25 mouse cellular contexts compared by ENCODE assay signal in genomic region chr1:20877355-20877754, GRCm38 (mm10). TPM values are rescaled to one million over a fixed set of nuclear protein-coding genes. Genes with fewer than 3 reads are reported as not detected.
A peak's percentile ranks its signal among the peaks of the same experiment; 100 is the strongest.
DNase-seq lines count a peak whose midpoint lies in the region; ATAC-seq and TF ChIP-seq lines count a peak whose summit lies in the region.
"Had no signal": no experiment of that assay in that cellular context is flagged by ENCODE, and none has a peak within 500 bp of the region (broad histone marks: within the 10 kb centered on the region; RNA-seq: fewer than 3 reads in every experiment).

No protein-coding gene starts in this region.

- H3K4me2 ChIP-seq in hindbrain, embryonic 14.5 days (replicated peaks) = no peak overlapping the region
- no peak overlapping the region for H3K4me2 ChIP-seq in hindbrain, postnatal 0 days (ENCODE audit: low read depth, low read length)
- H3K4me2 ChIP-seq: heart, embryonic 15.5 days; intestine, embryonic 15.5 days; limb, embryonic 12.5 days; liver, embryonic 11.5 days; midbrain, embryonic 12.5 days had no signal

- no peak overlapping the region for H3K9ac ChIP-seq in hindbrain, embryonic 14.5 days
- H3K9ac ChIP-seq in hindbrain, postnatal 0 days (replicated peaks; ENCODE audit: low read length) = no peak overlapping the region
- H3K9ac ChIP-seq: heart, embryonic 15.5 days; intestine, embryonic 15.5 days; limb, embryonic 12.5 days; liver, postnatal 0 days; midbrain, embryonic 12.5 days had no signal

- no peaks in the 10 kb centered on the region for H3K4me1 ChIP-seq in hindbrain, embryonic 14.5 days (replicated peaks; ENCODE audit: control insufficient read depth, insufficient read depth, low read length)
- H3K4me1 ChIP-seq in hindbrain, embryonic 10.5 days (replicated peaks) = no peaks in the 10 kb centered on the region
- no peaks in the 10 kb centered on the region for H3K4me1 ChIP-seq in hindbrain, postnatal 0 days (ENCODE audit: insufficient read depth, low read length)
- H3K4me1 ChIP-seq: embryonic facial prominence, embryonic 10.5 days; forebrain, embryonic 10.5 days; intestine, embryonic 15.5 days; limb, embryonic 12.5 days; midbrain, embryonic 12.5 days had no signal

- no peak overlapping the region for H3K4me3 ChIP-seq in hindbrain, embryonic 14.5 days (replicated peaks; ENCODE audit: low read length)
- no peak overlapping the region for H3K4me3 ChIP-seq in hindbrain, embryonic 10.5 days
- no peak overlapping the region for H3K4me3 ChIP-seq in hindbrain, postnatal 0 days (ENCODE audit: low read length)
- H3K4me3 ChIP-seq: embryonic facial prominence, embryonic 10.5 days; forebrain, embryonic 10.5 days; gastrocnemius, adult 2 months; heart, embryonic 15.5 days; intestine, embryonic 15.5 days; limb, embryonic 12.5 days; midbrain, embryonic 12.5 days had no signal

- ATAC-seq in hindbrain, embryonic 14.5 days (ENCODE audit: low FRiP score) = peak; percentile 59; the same call in 1 of the 2 replicates
- 0 out of 2 replicates have a peak, but pooled peaks have one; percentile 47 for ATAC-seq in hindbrain, postnatal 0 days
- ATAC-seq: intestine, embryonic 15.5 days; liver, postnatal 0 days; lung, postnatal 0 days had no signal

- no peaks in the 10 kb centered on the region for H3K9me3 ChIP-seq in hindbrain, embryonic 14.5 days (ENCODE audit: control insufficient read depth, low read length)
- H3K9me3 ChIP-seq in hindbrain, embryonic 10.5 days = no peaks in the 10 kb centered on the region
- no peaks in the 10 kb centered on the region for H3K9me3 ChIP-seq in hindbrain, postnatal 0 days (ENCODE audit: low read length)
- H3K9me3 ChIP-seq: embryonic facial prominence, embryonic 10.5 days; forebrain, embryonic 10.5 days; heart, embryonic 15.5 days; intestine, embryonic 15.5 days; limb, embryonic 12.5 days; midbrain, embryonic 12.5 days had no signal

- peak; percentile 36 for DNase-seq in adrenal gland, adult 2 months
- no peak for DNase-seq in adrenal gland, adult 8-10 months
- peak; percentile 34 for DNase-seq in hindbrain, embryonic 14.5 days (ENCODE audit: low spot score)
- DNase-seq in hindbrain, embryonic 10.5 days (ENCODE audit: low spot score) = no peak
- DNase-seq in NIH3T3 (ENCODE audit: low read depth) = peak; percentile 25
- no peak for DNase-seq in hindbrain, postnatal 0 days (ENCODE audit: low spot score)
- DNase-seq in lung, postnatal 25 days (ENCODE audit: low spot score) = no peak
- DNase-seq in testis, postnatal 14 days (ENCODE audit: low spot score) = no peak
- DNase-seq: adrenal gland, postnatal 14 days; cerebellum, adult 9-10 months; gastrocnemius, adult 2 months; heart, postnatal 4 days; kidney, adult 8-10 months; kidney, postnatal 10 days; layer of hippocampus, postnatal 36 days; liver, postnatal 0 days; thymus, adult 2 months had no signal

- no peaks in the 10 kb centered on the region for H3K36me3 ChIP-seq in hindbrain, embryonic 14.5 days (replicated peaks; ENCODE audit: control insufficient read depth, insufficient read depth)
- H3K36me3 ChIP-seq in hindbrain, embryonic 10.5 days = no peaks in the 10 kb centered on the region
- no peaks in the 10 kb centered on the region for H3K36me3 ChIP-seq in hindbrain, postnatal 0 days (ENCODE audit: insufficient read depth, low read length)
- H3K36me3 ChIP-seq: embryonic facial prominence, embryonic 10.5 days; forebrain, embryonic 10.5 days; heart, embryonic 15.5 days; intestine, embryonic 15.5 days; limb, embryonic 12.5 days; midbrain, embryonic 12.5 days had no signal

- H3K27me3 ChIP-seq in hindbrain, embryonic 14.5 days (ENCODE audit: control insufficient read depth, insufficient read depth, low read length) = no peaks in the 10 kb centered on the region
- no peaks in the 10 kb centered on the region for H3K27me3 ChIP-seq in hindbrain, embryonic 10.5 days (ENCODE audit: insufficient read depth, poor library complexity, severe bottlenecking)
- no peaks in the 10 kb centered on the region for H3K27me3 ChIP-seq in hindbrain, postnatal 0 days (ENCODE audit: insufficient read depth, low read length)
- H3K27me3 ChIP-seq: heart, embryonic 15.5 days; intestine, embryonic 15.5 days; limb, embryonic 12.5 days had no signal

- no peak for TF ChIP-seq CTCF in hindbrain, postnatal 0 days (IDR thresholded peaks at IDR 0.05; ENCODE audit: low read depth)

- no peak overlapping the region for H3K27ac ChIP-seq in hindbrain, embryonic 14.5 days
- no peak overlapping the region for H3K27ac ChIP-seq in hindbrain, embryonic 10.5 days
- H3K27ac ChIP-seq in hindbrain, postnatal 0 days = no peak overlapping the region
- H3K27ac ChIP-seq: embryonic facial prominence, embryonic 10.5 days; forebrain, embryonic 10.5 days; gastrocnemius, adult 2 months; heart, embryonic 15.5 days; intestine, embryonic 15.5 days; limb, embryonic 12.5 days; midbrain, embryonic 12.5 days had no signal

RNA-seq across cellular contexts. Expression of gene Paqr8, which starts 13.1 kb away (rescaled TPM):
- total RNA-seq in adrenal gland, adult 2 months (2021) = 10 to 100 TPM; 39.7 to 51.8 TPM
- 133 and 147 TPM in 2 replicates for polyA plus RNA-seq in adrenal gland, adult 2 months (2012; rRNA removed)
- total RNA-seq in adrenal gland, adult 8-10 months (2022) = 10 to 100 TPM; 57.6 to 67.3 (median 63.0) TPM
- 39.9 and 43.5 TPM in 2 replicates for polyA plus RNA-seq in hindbrain, embryonic 14.5 days (2014; fragmentation: Nextera tagmentation; extraction: Ambion mirVana)
- polyA plus RNA-seq in hindbrain, embryonic 10.5 days (2016; fragmentation: Nextera tagmentation; extraction: Ambion mirVana) = 6.5 and 8.4 TPM in 2 replicates
- 187 and 212 TPM in 2 replicates for total RNA-seq in hindbrain, postnatal 0 days (2014; rRNA removed)
- 47.8 and 51.6 TPM in 2 replicates for polyA plus RNA-seq in hindbrain, postnatal 0 days (2015; fragmentation: Nextera tagmentation; extraction: Ambion mirVana)

RNA-seq across cellular contexts. Expression of gene Mcm3, which starts 57.2 kb away (rescaled TPM):
- 10 to 100 TPM; 12.6 to 13.6 TPM for total RNA-seq in adrenal gland, adult 2 months (2021)
- 4.7 and 6.7 TPM in 2 replicates for polyA plus RNA-seq in adrenal gland, adult 2 months (2012; rRNA removed)
- total RNA-seq in adrenal gland, adult 8-10 months (2022) = 10 to 100 TPM; 12.9 to 19.4 (median 15.7) TPM
- 20.4 and 23.8 TPM in 2 replicates for polyA plus RNA-seq in hindbrain, embryonic 14.5 days (2014; fragmentation: Nextera tagmentation; extraction: Ambion mirVana)
- polyA plus RNA-seq in hindbrain, embryonic 10.5 days (2016; fragmentation: Nextera tagmentation; extraction: Ambion mirVana) = 190 and 269 TPM in 2 replicates
- 23.1 and 39.9 TPM in 2 replicates for total RNA-seq in hindbrain, postnatal 0 days (2014; rRNA removed)
- polyA plus RNA-seq in hindbrain, postnatal 0 days (2015; fragmentation: Nextera tagmentation; extraction: Ambion mirVana) = 17.4 and 18.1 TPM in 2 replicates

Comparison
In these comparisons a context has a peak if more than half of its experiments do, and no peak if none do; other contexts are left out.
1. DNase-seq: peak in adrenal gland, adult 2 months (single experiment), hindbrain, embryonic 14.5 days (single experiment) and NIH3T3 (single experiment); none in adrenal gland, adult 8-10 months (single experiment), hindbrain, embryonic 10.5 days (single experiment), hindbrain, postnatal 0 days (single experiment), lung, postnatal 25 days (single experiment) and testis, postnatal 14 days (single experiment).